Mouse (Mus musculus) olfactory bulb, adult 2 months (tissue): ENCODE measurements around the gene Rflnb.

Source experiments
- CTCF ChIP-seq: fragments of 200-500 bp; IDR thresholded peaks from 2 replicates; pipeline ENCODE4 v1.5.1; 2012; ENCODE audit warnings: low read depth, mild to moderate bottlenecking, low read length, moderate library complexity; ENCODE audit not compliant: insufficient read depth
- POLR2A ChIP-seq: fragments of 200-500 bp; IDR thresholded peaks from 2 replicates; pipeline ENCODE4 v1.6.1; 2012; ENCODE audit warnings: mild to moderate bottlenecking, low read depth, low read length, moderate library complexity; ENCODE audit not compliant: insufficient read depth

- TF ChIP-seq CTCF (no peak), POLR2A (no peak)
Observed at GRCm38 (mm10) chr11:76026527-76027138, 949 bp downstream of the Rflnb start.
